Mouse (Mus musculus) C2C12 (cell line): ENCODE data around the gene Sec22b.

ENCODE experiments used
- CTCF ChIP-seq: IDR thresholded peaks from one replicate; pipeline ENCODE4 v1.5.1; 2011; ENCODE audit not compliant: control insufficient read depth, insufficient read depth, insufficient read length
- FOSL1 ChIP-seq: IDR thresholded peaks from one replicate; pipeline ENCODE4 v1.8.0; 2011; ENCODE audit warnings: mild to moderate bottlenecking, low read length; ENCODE audit not compliant: poor library complexity, insufficient read depth, severe bottlenecking
- MAX ChIP-seq: IDR thresholded peaks from one replicate; pipeline ENCODE4 v1.6.1; 2011; ENCODE audit warnings: mild to moderate bottlenecking, control low read depth
- MYOD1 ChIP-seq: IDR thresholded peaks from one replicate; pipeline ENCODE4 v1.6.1; 2011; ENCODE audit warnings: low read depth; ENCODE audit not compliant: control insufficient read depth, insufficient read length
- MYOG ChIP-seq: IDR thresholded peaks from one replicate; pipeline ENCODE4 v1.6.1; 2011; ENCODE audit not compliant: control insufficient read depth, insufficient read length; ENCODE audit errors: extremely low read depth
- USF1 ChIP-seq: IDR thresholded peaks from one replicate; pipeline ENCODE4 v1.6.1; 2011; ENCODE audit warnings: low read depth, mild to moderate bottlenecking, control low read depth, moderate library complexity

GRCm38 (mm10) chr3:97972707-97973106 lies 71.7 kb downstream of the Sec22b start:
- TF ChIP-seq CTCF (no peak), USF1 (no peak), MYOG (no peak), MYOD1 (no peak), FOSL1 (no peak), MAX (no peak)
